Mouse (Mus musculus): ENCODE results near the gene Xiap. TPM values are rescaled to one million over a fixed set of nuclear protein-coding genes. Genes with fewer than 3 reads are reported as not detected.

The Xiap gene
- polyA plus RNA-seq, 2 experiments: 14.9 to 32.6 TPM

- peak overlapping the region; percentile 66 for H3K9ac ChIP-seq (ENCODE audit: low read depth, low read length, severe bottlenecking)
- H3K4me1 ChIP-seq (ENCODE audit: control insufficient read depth, insufficient read depth, low read length): no peaks in the 10 kb centered on the region; the same call in 1 of the 2 replicates
- DNase-seq (ENCODE audit: low spot score): peak; percentile 8
- H3K36me3 ChIP-seq (ENCODE audit: control insufficient read depth, insufficient read depth, low read length): no peaks in the 10 kb centered on the region
- no peaks in the 10 kb centered on the region for H3K27me3 ChIP-seq (ENCODE audit: control insufficient read depth, insufficient read depth, low read length)
- peak overlapping the region; percentile 87 for H3K27ac ChIP-seq (replicated peaks; ENCODE audit: low read depth, low read length)
- H3K4me2 ChIP-seq (replicated peaks; ENCODE audit: low read depth, low read length, severe bottlenecking): peak overlapping the region; percentile 45
- H3K4me3 ChIP-seq (replicated peaks; ENCODE audit: low read length): peak overlapping the region; percentile 44
- WGBS: 25% methylated on average over 3 of the region's 3 CpGs
- no peak for TF ChIP-seq POLR2A (IDR thresholded peaks at IDR 0.05; ENCODE audit: borderline replicate concordance, extremely low read depth, insufficient read depth, insufficient read length)
- ATAC-seq (ENCODE audit: low FRiP score, low read depth): no peak
- no peaks in the 10 kb centered on the region for H3K9me3 ChIP-seq (ENCODE audit: control insufficient read depth, low read length)
Measured at GRCm38 (mm10) chrX:42068875-42069257, 9.4 kb downstream of the Xiap start.

- no peaks in the 10 kb centered on the region for H3K36me3 ChIP-seq (ENCODE audit: control insufficient read depth, insufficient read depth, low read length)
- no peaks in the 10 kb centered on the region for H3K27me3 ChIP-seq (ENCODE audit: control insufficient read depth, insufficient read depth, low read length)
- H3K27ac ChIP-seq (replicated peaks; ENCODE audit: low read depth, low read length): no peak overlapping the region
- no peak overlapping the region for H3K4me2 ChIP-seq (replicated peaks; ENCODE audit: low read depth, low read length, severe bottlenecking)
- H3K9me3 ChIP-seq (ENCODE audit: control insufficient read depth, low read length): no peaks in the 10 kb centered on the region
- ATAC-seq (ENCODE audit: low FRiP score, low read depth) (peak; percentile 34; the same call in 1 of the 2 replicates), DNase-seq (ENCODE audit: low spot score) (peak; percentile 49)
- H3K4me3 ChIP-seq (replicated peaks; ENCODE audit: low read length): no peak overlapping the region
- 55% methylated on average over 8 of the region's 8 CpGs for WGBS
- no peak overlapping the region for H3K9ac ChIP-seq (ENCODE audit: low read depth, low read length, severe bottlenecking)
- no peaks in the 10 kb centered on the region for H3K4me1 ChIP-seq (ENCODE audit: control insufficient read depth, insufficient read depth, low read length)
- TF ChIP-seq POLR2A (IDR thresholded peaks at IDR 0.05; ENCODE audit: borderline replicate concordance, extremely low read depth, insufficient read depth, insufficient read length): no peak
Measured at GRCm38 (mm10) chrX:42087731-42088130, 28.3 kb downstream of the Xiap start.

- Histone ChIP-seq H3K36me3 (ENCODE audit: control insufficient read depth, insufficient read depth, low read length) (no peaks in the 10 kb centered on the region), H3K27ac (replicated peaks; ENCODE audit: low read depth, low read length) (no peak overlapping the region), H3K4me3 (replicated peaks; ENCODE audit: low read length) (no peak overlapping the region), H3K9ac (ENCODE audit: low read depth, low read length, severe bottlenecking) (no peak overlapping the region), H3K27me3 (ENCODE audit: control insufficient read depth, insufficient read depth, low read length) (no peaks in the 10 kb centered on the region), H3K4me1 (ENCODE audit: control insufficient read depth, insufficient read depth, low read length) (no peaks in the 10 kb centered on the region), H3K4me2 (replicated peaks; ENCODE audit: low read depth, low read length, severe bottlenecking) (no peak overlapping the region), H3K9me3 (ENCODE audit: control insufficient read depth, low read length) (no peaks in the 10 kb centered on the region)
- no peak for DNase-seq (ENCODE audit: low spot score)
- WGBS: 64% methylated on average over 5 of the region's 5 CpGs
- ATAC-seq (ENCODE audit: low FRiP score, low read depth): no peak
- TF ChIP-seq POLR2A (IDR thresholded peaks at IDR 0.05; ENCODE audit: borderline replicate concordance, extremely low read depth, insufficient read depth, insufficient read length): no peak
Measured at GRCm38 (mm10) chrX:42088136-42088535, 28.7 kb downstream of the Xiap start.

- H3K4me2 ChIP-seq (replicated peaks; ENCODE audit: low read depth, low read length, severe bottlenecking): no peak overlapping the region
- no peak overlapping the region for H3K9ac ChIP-seq (ENCODE audit: low read depth, low read length, severe bottlenecking)
- no peak overlapping the region for H3K4me3 ChIP-seq (replicated peaks; ENCODE audit: low read length)
- no peak for TF ChIP-seq POLR2A (IDR thresholded peaks at IDR 0.05; ENCODE audit: borderline replicate concordance, extremely low read depth, insufficient read depth, insufficient read length)
- peaks cover 24% of the 10 kb centered on the region for H3K36me3 ChIP-seq (ENCODE audit: control insufficient read depth, insufficient read depth, low read length)
- ATAC-seq (ENCODE audit: low FRiP score, low read depth): no peak
- WGBS: 87% methylated on average over 6 of the region's 6 CpGs
- H3K27me3 ChIP-seq (ENCODE audit: control insufficient read depth, insufficient read depth, low read length): no peaks in the 10 kb centered on the region
- peaks cover 5% of the 10 kb centered on the region; the same call in 1 of the 2 replicates for H3K9me3 ChIP-seq (ENCODE audit: control insufficient read depth, low read length)
- no peak for DNase-seq (ENCODE audit: low spot score)
- H3K27ac ChIP-seq (replicated peaks; ENCODE audit: low read depth, low read length): no peak overlapping the region
- H3K4me1 ChIP-seq (ENCODE audit: control insufficient read depth, insufficient read depth, low read length): no peaks in the 10 kb centered on the region
Measured at GRCm38 (mm10) chrX:42107137-42107536, 47.7 kb downstream of the Xiap start.

GRCm38 (mm10) chrX:42110585-42110984, 51.1 kb downstream of the Xiap start:
- H3K4me1 ChIP-seq (ENCODE audit: control insufficient read depth, insufficient read depth, low read length): no peaks in the 10 kb centered on the region
- no peak overlapping the region for H3K9ac ChIP-seq (ENCODE audit: low read depth, low read length, severe bottlenecking)
- peaks cover 5% of the 10 kb centered on the region; the same call in 1 of the 2 replicates for H3K9me3 ChIP-seq (ENCODE audit: control insufficient read depth, low read length)
- H3K36me3 ChIP-seq (ENCODE audit: control insufficient read depth, insufficient read depth, low read length): peaks cover 8% of the 10 kb centered on the region
- no peak for ATAC-seq (ENCODE audit: low FRiP score, low read depth)
- WGBS: 71% methylated on average over 1 of the region's 1 CpGs
- no peak overlapping the region for H3K4me3 ChIP-seq (replicated peaks; ENCODE audit: low read length)
- no peak overlapping the region for H3K27ac ChIP-seq (replicated peaks; ENCODE audit: low read depth, low read length)
- no peaks in the 10 kb centered on the region for H3K27me3 ChIP-seq (ENCODE audit: control insufficient read depth, insufficient read depth, low read length)
- TF ChIP-seq POLR2A (IDR thresholded peaks at IDR 0.05; ENCODE audit: borderline replicate concordance, extremely low read depth, insufficient read depth, insufficient read length): no peak
- DNase-seq (ENCODE audit: low spot score): no peak
- H3K4me2 ChIP-seq (replicated peaks; ENCODE audit: low read depth, low read length, severe bottlenecking): no peak overlapping the region

Data from limb, embryonic 14.5 days (tissue).